Mouse (Mus musculus) thymus, adult 2 months (tissue): Measurements from ENCODE around the gene Pigz.

Experiments used
- CTCF ChIP-seq: fragments of 200-500 bp; IDR thresholded peaks from 2 replicates; pipeline ENCODE4 v1.5.1; 2012; ENCODE audit warnings: mild to moderate bottlenecking, control low read depth, low read length, moderate library complexity, borderline replicate concordance; ENCODE audit not compliant: control insufficient read depth, poor library complexity, insufficient read depth; ENCODE audit errors: extremely low read depth
- POLR2A ChIP-seq: fragments of 200-500 bp; IDR thresholded peaks from 2 replicates; pipeline ENCODE4 v1.6.1; 2012; ENCODE audit warnings: mild to moderate bottlenecking, low read length, control low read depth, moderate library complexity; ENCODE audit not compliant: control insufficient read depth, poor library complexity, insufficient read depth; ENCODE audit errors: extremely low read depth

DNA sequence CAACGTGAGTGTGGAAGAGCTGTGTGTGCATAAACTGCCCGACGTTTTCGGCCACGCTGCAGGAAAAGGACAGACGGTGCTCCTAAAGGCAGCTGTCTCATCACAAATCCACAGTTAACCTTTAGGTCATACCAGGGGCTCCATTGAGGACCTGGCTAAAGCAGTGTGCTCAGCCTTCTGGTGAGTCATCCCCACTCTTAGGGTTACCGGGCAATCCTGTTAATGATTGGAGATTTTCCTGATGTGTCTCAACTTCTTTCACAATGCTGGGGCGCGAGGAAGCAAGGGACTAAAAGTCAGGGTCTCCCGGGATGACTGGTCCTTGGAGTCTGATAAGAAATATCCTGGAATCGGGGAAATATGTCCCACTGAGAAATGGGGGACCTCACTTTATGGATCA lies 15.9 kb upstream of the Pigz start:
- TF ChIP-seq CTCF = no peak
- TF ChIP-seq POLR2A = no peak
